Mouse (Mus musculus) urinary bladder, adult 2 months (tissue): ENCODE results near the gene Snrpb. TPM values are rescaled to one million over a fixed set of nuclear protein-coding genes. Genes with fewer than 3 reads are reported as not detected.

Experiments
- DNase-seq: peaks from one replicate; pipeline ENCODE4 v3.0.0; 2022; ENCODE audit warnings: low spot score
- polyA plus RNA-seq: library from polyadenylated mRNA; depleted of rRNA; stranded (reverse); fragments of >200 nt; gene quantifications from 2 replicates; pipeline ENCODE4 v1.2.3, GENCODE M21; 2012; rRNA removed

Gene Snrpb
- polyA plus RNA-seq, 1 experiment, result 258 TPM

- no peak for DNase-seq
Measured at GRCm38 (mm10) chr2:130143011-130143410, 36.2 kb downstream of the Snrpb start.

DNA sequence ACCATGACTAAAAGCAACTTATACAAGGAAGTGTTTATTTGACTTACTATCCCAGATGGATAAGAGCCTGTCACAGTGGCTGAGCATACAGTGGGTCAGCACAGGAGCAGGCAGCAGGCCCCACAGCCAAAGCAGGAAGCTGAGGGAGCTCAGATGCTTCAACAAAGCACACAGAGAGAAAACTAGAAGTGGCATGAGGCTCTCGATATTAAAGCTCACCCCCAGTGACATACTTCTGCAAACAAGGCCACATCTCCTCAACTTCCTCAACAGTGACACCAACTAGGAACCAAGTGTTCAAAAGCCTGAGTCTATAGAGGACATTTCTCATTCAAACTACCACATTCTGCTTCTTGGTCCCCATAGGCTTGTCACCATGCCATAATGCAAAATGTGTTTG lies 49.5 kb downstream of the Snrpb start:
- DNase-seq, result no peak

GRCm38 (mm10) chr2:130126073-130126472 lies 53.1 kb downstream of the Snrpb start:
- no peak for DNase-seq

DNA sequence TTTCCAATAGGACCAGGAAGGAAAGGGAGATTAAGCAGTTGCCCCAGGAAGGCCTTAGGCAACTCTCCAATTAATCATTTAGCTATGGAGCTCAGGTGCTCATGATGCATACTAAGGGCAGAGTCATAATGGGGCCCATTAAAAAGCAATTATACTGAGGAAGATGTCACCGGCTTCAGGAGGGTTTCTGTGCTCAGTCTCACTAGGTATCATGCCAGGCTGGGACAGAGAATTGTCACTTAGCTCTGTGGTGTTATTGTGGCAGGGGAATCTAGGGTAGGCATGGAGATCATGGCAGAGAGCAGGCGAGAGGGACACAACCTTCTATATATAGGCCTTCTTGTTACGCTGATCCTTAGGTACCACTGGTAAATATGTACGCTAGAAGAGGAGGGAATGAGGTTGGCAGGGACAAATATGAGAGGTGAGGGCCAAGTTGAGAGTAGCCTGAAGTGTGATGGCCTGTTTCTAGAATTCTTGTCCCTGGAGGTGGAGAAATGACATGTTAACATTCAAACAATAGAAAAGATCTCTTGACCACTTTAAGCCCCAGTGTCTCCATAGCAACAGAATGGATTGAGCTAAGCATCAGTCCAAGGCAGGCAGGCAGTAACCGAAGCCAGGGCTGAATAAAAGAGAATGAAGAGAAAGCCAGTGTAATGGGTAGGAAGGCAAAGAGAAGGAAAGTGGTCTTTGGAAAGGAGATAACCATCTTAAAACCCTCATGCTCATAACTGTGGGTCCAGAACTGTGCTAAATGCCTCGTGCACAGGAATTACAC lies 53.7 kb downstream of the Snrpb start:
- DNase-seq, result no peak

Other genes starting within 250 kb of the Snrpb start
- 3.7 and 3.8 TPM in 2 replicates for gene Tgm3, start 167.1 kb downstream of the Snrpb start, polyA plus RNA-seq
- gene Tgm6, start 67.0 kb downstream of the Snrpb start, polyA plus RNA-seq, result 0.22 TPM in 2 replicates
- not detected in 2 replicates for gene Tmc2, start 15.8 kb upstream of the Snrpb start, polyA plus RNA-seq
- 74.7 and 107 TPM in 2 replicates for gene Nop56, start 95.0 kb upstream of the Snrpb start, polyA plus RNA-seq
- 199 and 254 TPM in 2 replicates for gene Idh3b, start 105.1 kb upstream of the Snrpb start, polyA plus RNA-seq
- gene Ebf4, start 115.8 kb upstream of the Snrpb start, polyA plus RNA-seq, result 5.2 and 5.5 TPM in 2 replicates
- 99.0 and 108 TPM in 2 replicates for gene Cpxm1, start 218.2 kb upstream of the Snrpb start, polyA plus RNA-seq
- gene Gm28372, start 225.8 kb upstream of the Snrpb start, polyA plus RNA-seq, result not detected in 2 replicates
- gene 1700020A23Rik, start 225.9 kb upstream of the Snrpb start, polyA plus RNA-seq, result not detected in 2 replicates
- gene Tmem239, start 227.1 kb upstream of the Snrpb start, polyA plus RNA-seq, result not detected in 2 replicates
- gene Vps16, start 244.9 kb upstream of the Snrpb start, polyA plus RNA-seq, result 77.3 and 89.2 TPM in 2 replicates
- gene Pced1a, start 245.3 kb upstream of the Snrpb start, polyA plus RNA-seq, result 20.6 and 24.2 TPM in 2 replicates